Mouse (Mus musculus) thymus, adult 2 months (tissue): ENCODE results near the gene Ppard.

Source experiments
- CTCF ChIP-seq: fragments of 200-500 bp; IDR thresholded peaks from 2 replicates; pipeline ENCODE4 v1.5.1; 2012; ENCODE audit warnings: mild to moderate bottlenecking, control low read depth, low read length, moderate library complexity, borderline replicate concordance; ENCODE audit not compliant: control insufficient read depth, poor library complexity, insufficient read depth; ENCODE audit errors: extremely low read depth
- POLR2A ChIP-seq: fragments of 200-500 bp; IDR thresholded peaks from 2 replicates; pipeline ENCODE4 v1.6.1; 2012; ENCODE audit warnings: mild to moderate bottlenecking, low read length, control low read depth, moderate library complexity; ENCODE audit not compliant: control insufficient read depth, poor library complexity, insufficient read depth; ENCODE audit errors: extremely low read depth

DNA sequence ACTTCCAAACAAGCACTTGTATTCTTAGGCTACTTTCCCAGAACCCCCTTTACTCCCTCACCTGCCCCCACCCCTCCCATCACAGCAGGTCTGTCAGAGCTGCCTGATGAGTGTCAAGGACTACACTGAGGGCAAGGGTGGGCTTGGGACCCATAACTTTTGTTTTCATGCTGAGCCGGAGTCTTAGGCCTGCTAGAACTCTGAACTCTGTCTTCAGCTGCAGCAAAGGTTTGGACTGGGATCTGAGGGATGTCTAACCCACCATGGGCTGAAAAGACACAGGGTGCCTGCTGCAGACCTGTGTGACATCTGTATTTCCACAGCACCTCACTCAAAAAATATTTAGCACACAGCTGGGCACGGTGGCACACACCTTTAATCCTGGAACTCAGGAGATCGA, 94.5 kb downstream of the Ppard start:
- TF ChIP-seq CTCF (no peak), POLR2A (no peak)
